Mouse (Mus musculus): ENCODE results near the gene Atxn7l1. TPM values are rescaled to one million over a fixed set of nuclear protein-coding genes. Genes with fewer than 3 reads are reported as not detected.

The Atxn7l1 gene
- polyA plus RNA-seq, 1 experiment from 2014 or later, result 9.0 TPM

- DNase-seq (no peak), ATAC-seq (ENCODE audit: low read depth) (peak; percentile 64; the same call in 1 of the 2 replicates)
- Histone ChIP-seq H3K27ac (no peak overlapping the region), H3K36me3 (no peaks in the 10 kb centered on the region), H3K4me1 (replicated peaks) (peaks cover 19% of the 10 kb centered on the region), H3K9me3 (replicated peaks) (no peaks in the 10 kb centered on the region), H3K4me3 (replicated peaks) (no peak overlapping the region), H3K4me2 (no peak overlapping the region), H3K27me3 (no peaks in the 10 kb centered on the region), H3K9ac (no peak overlapping the region)
- 91% methylated on average over 3 of the region's 3 CpGs for WGBS (ENCODE audit: insufficient replicate concordance)
Measured at GRCm38 (mm10) chr12:33184137-33184536, 36.6 kb downstream of the Atxn7l1 start.

- H3K36me3 ChIP-seq, result no peaks in the 10 kb centered on the region
- H3K4me2 ChIP-seq, result no peak overlapping the region
- no peaks in the 10 kb centered on the region for H3K27me3 ChIP-seq
- no peak for ATAC-seq (ENCODE audit: low read depth)
- H3K4me1 ChIP-seq (replicated peaks), result peaks cover 22% of the 10 kb centered on the region
- no peak overlapping the region for H3K9ac ChIP-seq
- 69% methylated on average over 6 of the region's 6 CpGs for WGBS (ENCODE audit: insufficient replicate concordance)
- H3K27ac ChIP-seq, result no peak overlapping the region
- no peak for DNase-seq
- no peak overlapping the region for H3K4me3 ChIP-seq (replicated peaks)
- H3K9me3 ChIP-seq (replicated peaks), result no peaks in the 10 kb centered on the region
Measured at GRCm38 (mm10) chr12:33185046-33185445, 37.6 kb downstream of the Atxn7l1 start.

GRCm38 (mm10) chr12:33186331-33186730 is 38.8 kb downstream of the Atxn7l1 start:
- H3K4me1 ChIP-seq (replicated peaks), result peaks cover 22% of the 10 kb centered on the region
- no peaks in the 10 kb centered on the region for H3K27me3 ChIP-seq
- H3K9ac ChIP-seq, result no peak overlapping the region
- H3K4me2 ChIP-seq, result no peak overlapping the region
- 79% methylated on average over 2 of the region's 2 CpGs for WGBS (ENCODE audit: insufficient replicate concordance)
- no peaks in the 10 kb centered on the region for H3K36me3 ChIP-seq
- H3K9me3 ChIP-seq (replicated peaks), result no peaks in the 10 kb centered on the region
- ATAC-seq (ENCODE audit: low read depth), result no peak
- no peak overlapping the region for H3K27ac ChIP-seq
- no peak for DNase-seq
- no peak overlapping the region for H3K4me3 ChIP-seq (replicated peaks)

GRCm38 (mm10) chr12:33190133-33190532 is 42.6 kb downstream of the Atxn7l1 start:
- no peak for DNase-seq
- Histone ChIP-seq H3K4me1 (replicated peaks) (peaks cover 20% of the 10 kb centered on the region), H3K9ac (no peak overlapping the region), H3K4me2 (no peak overlapping the region), H3K27ac (no peak overlapping the region), H3K36me3 (no peaks in the 10 kb centered on the region), H3K4me3 (replicated peaks) (no peak overlapping the region), H3K9me3 (replicated peaks) (no peaks in the 10 kb centered on the region), H3K27me3 (no peaks in the 10 kb centered on the region)
- no peak for ATAC-seq (ENCODE audit: low read depth)
- 81% methylated on average over 7 of the region's 7 CpGs for WGBS (ENCODE audit: insufficient replicate concordance)

- WGBS (ENCODE audit: insufficient replicate concordance), result 79% methylated on average over 6 of the region's 6 CpGs
- H3K4me3 ChIP-seq (replicated peaks), result no peak overlapping the region
- no peak overlapping the region for H3K9ac ChIP-seq
- H3K36me3 ChIP-seq, result no peaks in the 10 kb centered on the region
- no peak overlapping the region for H3K27ac ChIP-seq
- peaks cover 20% of the 10 kb centered on the region for H3K4me1 ChIP-seq (replicated peaks)
- H3K27me3 ChIP-seq, result no peaks in the 10 kb centered on the region
- H3K9me3 ChIP-seq (replicated peaks), result no peaks in the 10 kb centered on the region
- no peak overlapping the region for H3K4me2 ChIP-seq
- ATAC-seq (ENCODE audit: low read depth), result no peak
- DNase-seq, result no peak
Measured at GRCm38 (mm10) chr12:33190633-33191032, 43.1 kb downstream of the Atxn7l1 start.

- Histone ChIP-seq H3K27me3 (no peaks in the 10 kb centered on the region), H3K36me3 (no peaks in the 10 kb centered on the region), H3K27ac (no peak overlapping the region), H3K4me3 (replicated peaks) (no peak overlapping the region), H3K4me1 (replicated peaks) (peaks cover 20% of the 10 kb centered on the region), H3K9ac (no peak overlapping the region), H3K9me3 (replicated peaks) (no peaks in the 10 kb centered on the region), H3K4me2 (no peak overlapping the region)
- WGBS (ENCODE audit: insufficient replicate concordance), result 47% methylated on average over 11 of the region's 11 CpGs
- DNase-seq (no peak), ATAC-seq (ENCODE audit: low read depth) (no peak)
Measured at GRCm38 (mm10) chr12:33193408-33193901, 46.0 kb downstream of the Atxn7l1 start.

GRCm38 (mm10) chr12:33195175-33195574 is 47.7 kb downstream of the Atxn7l1 start:
- Histone ChIP-seq H3K4me2 (no peak overlapping the region), H3K27ac (no peak overlapping the region), H3K9ac (no peak overlapping the region), H3K27me3 (no peaks in the 10 kb centered on the region), H3K9me3 (replicated peaks) (no peaks in the 10 kb centered on the region), H3K36me3 (no peaks in the 10 kb centered on the region), H3K4me3 (replicated peaks) (no peak overlapping the region), H3K4me1 (replicated peaks) (peaks cover 18% of the 10 kb centered on the region)
- DNase-seq (no peak), ATAC-seq (ENCODE audit: low read depth) (no peak)
- 68% methylated on average over 8 of the region's 8 CpGs for WGBS (ENCODE audit: insufficient replicate concordance)

- ATAC-seq (ENCODE audit: low read depth), result no peak
Measured at GRCm38 (mm10) chr12:33197287-33197686, 49.8 kb downstream of the Atxn7l1 start.

GRCm38 (mm10) chr12:33197746-33198145 is 50.3 kb downstream of the Atxn7l1 start:
- Histone ChIP-seq H3K9ac (no peak overlapping the region), H3K27ac (no peak overlapping the region), H3K27me3 (no peaks in the 10 kb centered on the region), H3K36me3 (no peaks in the 10 kb centered on the region), H3K4me3 (replicated peaks) (no peak overlapping the region), H3K9me3 (replicated peaks) (no peaks in the 10 kb centered on the region), H3K4me1 (replicated peaks) (peaks cover 25% of the 10 kb centered on the region), H3K4me2 (no peak overlapping the region)
- WGBS (ENCODE audit: insufficient replicate concordance), result 80% methylated on average over 6 of the region's 6 CpGs
- no peak for DNase-seq
- ATAC-seq (ENCODE audit: low read depth), result no peak

More at GRCm38 (mm10) chr12:33197287-33197686, 49.8 kb downstream of the Atxn7l1 start:
- H3K4me2 ChIP-seq, result no peak overlapping the region
- no peaks in the 10 kb centered on the region for H3K36me3 ChIP-seq
- DNase-seq, result no peak
- no peak overlapping the region for H3K9ac ChIP-seq
- WGBS (ENCODE audit: insufficient replicate concordance), result 88% methylated on average over 6 of the region's 6 CpGs
- no peaks in the 10 kb centered on the region for H3K9me3 ChIP-seq (replicated peaks)
- no peaks in the 10 kb centered on the region for H3K27me3 ChIP-seq
- H3K27ac ChIP-seq, result no peak overlapping the region
- no peak overlapping the region for H3K4me3 ChIP-seq (replicated peaks)
- H3K4me1 ChIP-seq (replicated peaks), result peaks cover 26% of the 10 kb centered on the region

GRCm38 (mm10) chr12:33201068-33201467 is 53.6 kb downstream of the Atxn7l1 start:
- peak; percentile 53 for ATAC-seq (ENCODE audit: low read depth)
- Histone ChIP-seq H3K27me3 (no peaks in the 10 kb centered on the region), H3K36me3 (no peaks in the 10 kb centered on the region), H3K27ac (no peak overlapping the region), H3K4me3 (replicated peaks) (no peak overlapping the region), H3K9me3 (replicated peaks) (no peaks in the 10 kb centered on the region), H3K9ac (no peak overlapping the region), H3K4me1 (replicated peaks) (peaks cover 18% of the 10 kb centered on the region), H3K4me2 (no peak overlapping the region)
- no peak for DNase-seq
- WGBS (ENCODE audit: insufficient replicate concordance), result 72% methylated on average over 6 of the region's 6 CpGs

GRCm38 (mm10) chr12:33201491-33202210 is 54.2 kb downstream of the Atxn7l1 start:
- H3K9me3 ChIP-seq (replicated peaks), result no peaks in the 10 kb centered on the region
- ATAC-seq (ENCODE audit: low read depth), result no peak
- H3K9ac ChIP-seq, result no peak overlapping the region
- no peak for DNase-seq
- H3K4me3 ChIP-seq (replicated peaks), result no peak overlapping the region
- H3K27ac ChIP-seq, result no peak overlapping the region
- H3K27me3 ChIP-seq, result no peaks in the 10 kb centered on the region
- H3K4me2 ChIP-seq, result no peak overlapping the region
- H3K4me1 ChIP-seq (replicated peaks), result peaks cover 18% of the 10 kb centered on the region
- no peaks in the 10 kb centered on the region for H3K36me3 ChIP-seq
- WGBS (ENCODE audit: insufficient replicate concordance), result 74% methylated on average over 7 of the region's 7 CpGs

- Histone ChIP-seq H3K4me2 (no peak overlapping the region), H3K36me3 (no peaks in the 10 kb centered on the region), H3K9me3 (replicated peaks) (no peaks in the 10 kb centered on the region), H3K27me3 (no peaks in the 10 kb centered on the region), H3K9ac (no peak overlapping the region), H3K4me3 (replicated peaks) (no peak overlapping the region), H3K4me1 (replicated peaks) (peaks cover 21% of the 10 kb centered on the region), H3K27ac (no peak overlapping the region)
- no peak for ATAC-seq (ENCODE audit: low read depth)
- no peak for DNase-seq
- 83% methylated on average over 4 of the region's 4 CpGs for WGBS (ENCODE audit: insufficient replicate concordance)
Measured at GRCm38 (mm10) chr12:33205255-33205654, 57.8 kb downstream of the Atxn7l1 start.
